21 mouse cellular contexts compared by ENCODE assay signal in genomic region chr2:28407796-28408195, GRCm38 (mm10). TPM values are rescaled to one million over a fixed set of nuclear protein-coding genes. Genes with fewer than 3 reads are reported as not detected.
"Had no signal": no experiment of that assay in that cellular context is flagged by ENCODE, and none has a peak within 500 bp of the region (broad histone marks: within the 10 kb centered on the region; RNA-seq: fewer than 3 reads in every experiment).

No protein-coding gene starts in this region.

- H3K27ac ChIP-seq: midbrain, embryonic 10.5 days; midbrain, embryonic 12.5 days; neural tube, embryonic 13.5 days; neural tube, embryonic 15.5 days had no signal

- H3K9me3 ChIP-seq: midbrain, embryonic 10.5 days; midbrain, embryonic 12.5 days; neural tube, embryonic 13.5 days; neural tube, embryonic 15.5 days had no signal

- H3K36me3 ChIP-seq: midbrain, embryonic 10.5 days; midbrain, embryonic 12.5 days; neural tube, embryonic 13.5 days; neural tube, embryonic 15.5 days had no signal

- H3K4me1 ChIP-seq: midbrain, embryonic 10.5 days had no signal

- H3K27me3 ChIP-seq: midbrain, embryonic 12.5 days; neural tube, embryonic 13.5 days; neural tube, embryonic 15.5 days had no signal

- DNase-seq: lung, adult 18-20 months; lung, embryonic 14.5 days; lung, postnatal 10 days; lung, postnatal 4 days; midbrain, embryonic 14.5 days; right cerebral cortex, adult 18-20 months; right cerebral cortex, postnatal 25 days; right cerebral cortex, postnatal 4 days; spleen, adult 18-20 months; thymus, adult 18-20 months; thymus, postnatal 25 days; thymus, postnatal 4 days had no signal

- H3K4me3 ChIP-seq: midbrain, embryonic 10.5 days; midbrain, embryonic 12.5 days; myocyte; neural tube, embryonic 13.5 days; neural tube, embryonic 15.5 days had no signal

RNA-seq across cellular contexts. Expression of gene Ppp1r26, which starts 38.8 kb away (rescaled TPM):
- polyA plus RNA-seq: myocyte had no signal

RNA-seq across cellular contexts. Expression of gene 1700007K13Rik, which starts 58.3 kb away (rescaled TPM):
- total RNA-seq: megakaryocyte, adult 5-6 weeks; megakaryocyte-erythroid progenitor cell, adult 5-6 weeks had no signal
- polyA plus RNA-seq: liver, embryonic 16.5 days; lung, embryonic 14.5 days; small intestine, adult 2 months had no signal
